Mouse (Mus musculus) ovary, postnatal 36 days (tissue): ENCODE measurements around the gene Gjd3.

Source experiments
- DNase-seq: peaks from one replicate; pipeline ENCODE4 v3.0.0; 2022; ENCODE audit warnings: low spot score, mixed read lengths

The Gjd3 gene

GRCm38 (mm10) chr11:98932293-98933091, 50.3 kb downstream of the Gjd3 start:
- no peak for DNase-seq
